Mouse (Mus musculus): Measurements from ENCODE around the gene Slc4a1ap.

- TF ChIP-seq CTCF (IDR thresholded peaks at IDR 0.05; ENCODE audit: low read depth) (no peak), EP300 (optimal IDR thresholded peaks at IDR 0.05) (no peak)
Measured at GRCm38 (mm10) chr5:31589711-31590319, 63.0 kb downstream of the Slc4a1ap start.
